Mouse (Mus musculus) thymus, postnatal 10 days (tissue): ENCODE measurements at regions not wholly inside any gene's neighbourhood (a gene's known extent, or its start where the extent isn't known, plus 50 kb on each side); places are given as distances from the start of the nearest gene placed in this dataset.

Source experiments
- DNase-seq, 2 experiments: peaks; one replicate each; pipeline ENCODE4 v3.0.0; 2021; ENCODE audit warnings: low spot score in 2 of 2

DNA sequence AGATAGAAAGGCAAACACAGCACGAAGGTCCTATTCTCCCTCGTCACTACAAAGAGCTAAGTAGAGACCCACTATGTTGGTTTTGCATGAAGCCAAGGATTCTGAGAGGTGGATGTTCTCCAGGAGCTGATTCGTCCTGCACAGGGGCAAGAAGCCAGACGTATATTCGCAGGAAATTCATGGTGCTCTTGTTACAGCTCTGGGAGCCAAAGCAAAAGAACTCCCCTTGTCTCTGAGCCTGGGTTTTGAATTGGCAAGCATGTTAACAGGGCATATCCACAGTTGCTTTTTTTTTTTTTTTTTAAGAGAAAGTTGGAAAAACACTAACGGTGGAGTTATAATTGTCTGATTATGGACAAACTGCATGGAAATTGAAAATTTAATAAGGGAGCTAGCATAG lies 191.7 kb upstream of the Prickle1 start:
- no peak for DNase-seq

GRCm38 (mm10) chr15:93785846-93786412 lies 190.2 kb upstream of the Prickle1 start:
- no peak for DNase-seq

DNA sequence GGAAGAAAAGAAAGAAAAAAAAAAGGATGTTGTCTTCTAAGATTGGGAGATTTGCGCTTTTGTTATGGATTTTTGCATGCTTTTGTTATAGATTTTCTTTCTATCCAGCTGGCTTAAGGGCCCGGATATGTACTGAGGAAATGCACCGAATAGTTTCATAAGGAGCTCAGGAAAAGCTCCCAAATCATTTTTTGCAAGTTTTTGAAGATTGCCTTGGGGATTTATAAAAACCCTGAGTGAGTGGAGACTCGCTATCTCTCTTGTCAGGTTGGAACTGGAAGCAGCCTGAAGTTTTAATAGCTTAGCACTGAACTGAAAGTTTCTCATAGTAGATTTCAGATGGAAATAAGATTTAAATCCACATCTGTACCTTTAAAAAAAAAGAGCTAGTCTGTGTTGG lies 188.0 kb upstream of the Prickle1 start:
- DNase-seq: no peak

DNA sequence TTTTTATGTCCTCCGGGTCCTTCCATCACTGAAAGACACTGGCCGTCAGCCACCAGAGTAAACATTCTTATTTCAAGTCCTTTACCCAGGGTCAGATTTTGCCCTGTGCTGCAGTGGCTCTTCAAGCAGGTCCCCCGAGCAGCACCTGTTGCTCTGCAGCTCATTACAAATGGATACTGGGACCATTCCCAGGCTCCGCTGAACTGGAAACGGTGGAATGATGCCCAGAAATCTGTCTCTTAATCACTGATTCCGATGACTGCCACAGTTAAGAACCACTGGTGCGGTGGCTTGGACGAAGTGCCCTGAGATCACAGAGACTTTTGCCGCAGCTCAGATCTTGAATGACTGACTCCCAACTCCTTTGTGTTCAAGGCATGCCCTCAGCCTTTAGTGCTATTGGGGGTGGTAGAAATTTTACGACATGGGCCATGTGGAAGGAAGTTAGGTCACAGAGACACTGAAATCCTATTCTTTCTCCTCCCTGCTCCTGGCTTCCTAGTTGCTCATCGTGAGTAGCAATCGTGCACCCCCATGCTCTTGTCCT lies 179.6 kb upstream of the Prickle1 start:
- no peak for DNase-seq

GRCm38 (mm10) chr15:93774340-93774739 lies 178.6 kb upstream of the Prickle1 start:
- DNase-seq: no peak

DNA sequence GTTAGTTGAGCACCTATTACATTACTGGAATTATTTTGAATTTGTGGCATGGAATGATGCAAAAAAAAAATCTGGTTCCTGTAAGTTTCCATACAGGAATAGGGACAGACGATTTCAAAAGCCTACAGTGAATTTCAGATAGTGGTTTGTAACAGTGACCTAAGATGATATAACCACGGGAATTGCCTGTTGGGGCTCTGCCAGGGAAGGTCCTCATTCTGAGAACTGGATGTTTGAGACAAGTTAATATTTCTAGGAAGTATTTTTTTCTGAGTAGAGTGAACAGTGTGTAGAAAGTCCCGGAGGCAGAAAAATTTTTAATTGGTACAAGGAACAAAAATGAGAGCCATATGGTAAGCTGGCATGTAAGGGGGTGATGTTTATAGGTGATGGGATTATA lies 171.3 kb upstream of the Prickle1 start:
- DNase-seq: no peak

DNA sequence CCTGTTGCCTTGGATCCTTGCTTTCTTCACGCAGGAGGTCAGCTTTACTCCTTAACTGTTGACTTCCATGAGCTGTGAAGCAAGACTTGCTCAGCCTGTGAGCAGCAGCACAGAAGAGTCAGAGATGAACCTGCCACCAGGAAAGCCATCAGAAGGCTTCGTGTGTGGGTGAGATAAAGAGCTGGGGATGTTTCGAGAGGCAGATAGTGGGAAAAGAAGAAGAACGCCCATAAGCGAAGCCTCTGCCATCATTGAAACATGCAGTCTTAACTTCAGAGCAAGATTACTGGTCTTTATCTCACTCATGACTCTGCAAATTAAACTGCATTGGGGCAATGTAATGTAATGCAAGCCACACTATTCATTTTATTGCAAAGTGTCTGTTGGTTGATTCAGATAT lies 167.4 kb upstream of the Prickle1 start:
- DNase-seq: no peak

DNA sequence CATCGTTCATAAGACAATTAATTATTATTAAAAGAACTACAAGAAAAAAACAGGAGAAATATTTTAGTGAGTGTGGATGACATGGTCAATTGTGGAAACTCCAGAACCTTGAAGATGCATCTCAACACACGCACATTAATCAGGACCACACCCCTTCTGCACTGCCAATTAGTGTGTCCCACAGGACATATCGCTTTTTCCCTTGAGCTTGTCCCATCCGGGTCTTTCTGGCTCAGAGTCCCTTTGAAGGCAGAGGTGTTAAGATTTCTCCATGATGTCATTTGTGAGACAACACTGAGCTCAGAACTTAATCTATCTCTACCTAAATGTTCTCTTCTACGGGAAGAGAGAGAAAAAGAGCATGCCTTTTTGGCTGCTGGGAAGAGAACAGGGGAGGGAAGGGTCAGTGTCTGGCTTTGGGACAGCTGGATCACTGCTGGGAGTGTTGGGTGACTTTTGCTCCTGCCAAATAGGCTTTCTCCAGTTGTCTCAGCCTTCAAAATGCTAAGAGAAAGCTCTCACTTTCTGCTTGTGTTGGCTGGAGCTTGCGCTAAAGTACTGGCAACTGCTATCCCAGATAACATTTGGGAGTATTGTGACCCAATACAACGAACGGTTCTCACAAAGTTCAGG lies 162.6 kb upstream of the Prickle1 start:
- no peak for DNase-seq

DNA sequence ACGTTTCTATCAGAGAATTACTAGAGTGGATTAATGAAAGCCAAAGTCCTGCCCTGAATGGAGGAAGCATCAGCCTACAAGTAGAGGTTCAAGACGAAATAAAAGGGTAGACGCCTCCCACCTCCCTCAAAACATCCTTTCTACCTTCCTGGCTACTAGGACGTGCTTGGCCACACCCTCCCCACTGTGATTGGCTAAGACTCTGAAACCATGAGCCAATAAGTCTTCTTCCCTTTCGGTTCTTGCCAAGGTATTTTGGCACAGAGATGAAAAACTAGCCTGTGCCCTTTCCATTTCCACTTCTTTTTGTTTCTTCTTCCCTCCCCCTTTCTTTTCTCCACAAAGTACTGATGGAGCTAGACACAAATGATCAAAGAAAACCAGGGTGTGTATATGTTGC lies 160.3 kb upstream of the Prickle1 start:
- no peak for DNase-seq

DNA sequence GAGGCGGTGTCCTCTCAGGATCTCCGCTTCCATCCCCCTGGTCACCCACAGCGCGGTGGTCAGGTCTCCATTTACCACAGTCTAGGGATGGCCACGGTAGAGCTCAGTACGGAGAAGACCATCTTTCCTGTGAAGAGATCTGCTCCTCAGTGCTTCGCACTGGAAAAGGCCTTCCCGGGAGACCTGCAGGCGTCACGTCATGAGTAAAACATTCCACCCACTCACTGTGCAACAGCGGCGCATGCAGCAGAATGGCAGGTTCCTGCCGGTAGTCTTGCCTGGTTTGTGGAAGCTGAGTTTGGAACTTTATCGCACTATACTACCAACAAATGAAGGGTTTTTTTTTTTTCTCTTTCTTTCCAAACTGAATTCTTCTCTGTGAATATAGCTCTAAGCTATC lies 156.1 kb upstream of the Prickle1 start:
- DNase-seq: no peak

GRCm38 (mm10) chr15:93750953-93751352 lies 155.3 kb upstream of the Prickle1 start:
- DNase-seq: peak; percentile 33 to 43

DNA sequence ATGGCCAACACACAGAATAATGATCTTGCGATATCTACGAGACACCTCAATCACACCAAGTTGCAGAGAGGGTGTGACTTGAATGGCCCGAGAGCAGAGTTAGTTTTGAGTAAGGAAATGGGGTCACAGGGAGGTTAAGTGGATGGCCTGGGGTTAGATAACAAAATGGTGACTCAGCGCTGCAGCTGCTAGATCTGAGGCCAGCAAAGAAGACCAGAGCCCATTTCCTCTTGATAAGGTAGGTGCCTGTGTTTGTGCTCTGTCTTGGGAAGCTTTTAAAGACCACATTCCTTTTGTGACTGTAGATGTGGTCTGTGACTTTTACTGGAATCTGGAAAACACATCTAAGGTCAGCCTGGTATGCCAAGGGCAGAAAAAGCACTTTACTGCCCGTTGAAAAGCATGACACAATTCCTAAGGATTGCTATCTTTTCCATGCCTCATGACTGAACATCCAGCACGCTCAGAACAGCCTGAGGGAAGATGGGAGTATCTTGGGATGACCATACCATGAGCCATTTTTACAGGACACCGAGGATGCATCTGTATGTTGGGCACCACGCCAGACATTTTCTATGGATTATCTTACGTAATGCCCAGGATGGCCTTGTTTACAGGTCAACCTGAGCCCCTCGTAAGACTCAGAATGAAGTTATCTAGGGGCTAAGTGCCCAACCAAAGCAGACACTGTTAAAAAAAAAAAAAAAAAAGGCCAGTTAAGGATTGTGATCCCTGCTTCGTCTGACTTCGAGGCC lies 148.7 kb upstream of the Prickle1 start:
- no peak for DNase-seq

GRCm38 (mm10) chr15:93733731-93734510 lies 138.2 kb upstream of the Prickle1 start:
- no peak for DNase-seq

- no peak for DNase-seq
Observed at GRCm38 (mm10) chr15:93732825-93733224, 137.1 kb upstream of the Prickle1 start.

DNA sequence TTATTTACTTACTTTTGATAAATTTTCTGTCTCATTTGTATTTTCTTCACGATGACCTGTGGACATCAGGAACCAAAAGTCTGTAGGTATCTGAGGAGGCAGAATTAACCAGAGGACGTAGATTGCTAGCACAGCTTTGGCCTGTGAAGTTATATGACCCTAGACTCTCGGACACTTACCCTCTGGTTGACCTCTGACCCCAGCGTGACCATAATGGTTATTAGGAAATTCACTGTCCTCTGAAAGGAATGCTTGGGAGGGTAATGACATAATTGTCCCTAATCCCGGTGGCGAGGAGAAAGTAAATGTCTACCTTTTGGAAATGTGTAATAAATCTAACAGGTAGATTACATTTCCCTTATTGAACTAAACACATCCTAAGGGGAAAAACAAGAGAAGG lies 135.5 kb upstream of the Prickle1 start:
- DNase-seq: no peak

DNA sequence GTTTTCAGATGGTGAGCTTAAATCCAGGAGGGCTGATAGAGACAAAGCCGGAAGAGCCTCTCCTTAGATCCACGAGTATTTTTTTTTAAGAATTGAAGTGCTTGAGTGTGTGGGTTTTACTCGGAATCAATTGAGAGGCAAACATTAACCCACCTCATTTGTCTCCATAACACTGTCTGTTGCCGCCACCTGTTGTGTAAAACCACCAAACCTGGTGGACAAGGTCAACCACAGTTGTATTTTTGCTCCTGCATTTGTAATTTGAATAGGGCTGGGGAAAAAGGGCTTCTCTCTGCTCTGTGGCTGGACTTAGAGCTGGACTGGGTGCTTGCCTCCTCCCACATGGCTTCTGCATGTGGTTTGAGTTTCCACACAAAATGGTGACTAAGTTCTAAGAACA lies 119.8 kb upstream of the Prickle1 start:
- no peak for DNase-seq

DNA sequence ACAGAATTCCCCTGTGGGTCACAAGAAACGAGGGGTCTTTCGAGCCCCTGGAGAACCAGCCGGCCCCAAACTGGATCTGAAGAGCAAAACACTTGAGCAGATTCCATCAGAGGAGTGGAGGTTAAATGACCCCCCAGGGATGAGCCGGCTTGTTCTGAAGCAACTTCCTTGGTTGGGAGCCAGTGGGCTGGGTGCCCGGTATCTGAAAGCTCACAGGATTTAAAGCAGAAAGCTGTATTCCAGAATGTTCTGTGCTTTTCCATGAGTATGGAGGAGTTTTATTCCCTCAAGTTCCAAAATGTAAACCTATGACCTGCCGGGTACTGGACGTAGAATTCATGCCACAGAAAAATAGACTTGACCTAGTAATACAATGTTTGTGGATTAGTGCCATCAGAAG lies 117.7 kb upstream of the Prickle1 start:
- DNase-seq: no peak

- DNase-seq: peak; percentile 58 to 65
Observed at GRCm38 (mm10) chr15:93712594-93712993, 116.9 kb upstream of the Prickle1 start.

GRCm38 (mm10) chr15:93711150-93711784 lies 115.6 kb upstream of the Prickle1 start:
- no peak for DNase-seq

GRCm38 (mm10) chr15:93710493-93711149 lies 114.9 kb upstream of the Prickle1 start:
- DNase-seq: no peak

DNA sequence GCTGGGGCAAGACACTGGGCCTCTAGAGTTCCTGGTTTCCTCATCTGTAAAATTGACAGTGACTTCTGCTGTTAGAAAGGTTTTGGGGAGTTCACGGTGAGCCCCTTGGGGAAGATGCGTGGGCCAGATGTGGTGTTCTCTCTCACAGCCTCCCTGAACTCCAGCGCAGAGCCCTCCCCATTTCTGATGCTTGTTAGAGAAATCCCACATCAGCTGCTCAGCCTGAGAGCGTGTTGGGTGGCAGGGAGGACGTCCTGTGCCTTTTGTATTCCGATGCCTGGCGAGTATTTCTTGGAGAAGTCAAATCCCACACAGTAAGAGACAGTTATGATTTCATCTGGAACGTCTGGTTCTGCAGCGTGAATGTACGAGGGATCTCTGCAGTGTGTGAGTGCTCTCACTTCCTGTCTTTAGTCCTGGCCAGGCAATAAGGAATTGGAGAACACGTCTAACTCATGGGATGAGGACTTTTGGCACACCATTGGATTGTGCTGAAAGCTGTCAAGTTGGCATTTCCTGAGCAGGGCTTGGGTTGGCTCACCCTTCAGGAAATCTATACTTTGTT lies 110.8 kb upstream of the Prickle1 start:
- DNase-seq: no peak
